31 mouse cellular contexts compared by ENCODE assay signal in genomic region chr2:179386871-179387270, GRCm38 (mm10). TPM values are rescaled to one million over a fixed set of nuclear protein-coding genes. Genes with fewer than 3 reads are reported as not detected.
"Had no signal": no experiment of that assay in that cellular context is flagged by ENCODE, and none has a peak within 500 bp of the region (broad histone marks: within the 10 kb centered on the region; RNA-seq: fewer than 3 reads in every experiment).

No protein-coding gene starts in this region.

- DNase-seq: liver; liver, embryonic 13.5 days; liver, postnatal 0 days; lung, adult 18-20 months; lung, adult 2 months; lung, embryonic 14.5 days; lung, postnatal 10 days; lung, postnatal 14 days; lung, postnatal 36 days; lung, postnatal 4 days; midbrain, embryonic 14.5 days had no signal

- H3K27me3 ChIP-seq: limb, embryonic 12.5 days; limb, embryonic 13.5 days; limb, embryonic 15.5 days; liver, embryonic 12.5 days; liver, embryonic 13.5 days; liver, embryonic 15.5 days; lung, embryonic 15.5 days; midbrain, embryonic 12.5 days; midbrain, embryonic 13.5 days; midbrain, embryonic 15.5 days; neural tube, embryonic 12.5 days; neural tube, embryonic 13.5 days had no signal

- ATAC-seq: liver, embryonic 12.5 days; liver, postnatal 0 days; lung, postnatal 0 days; midbrain, embryonic 13.5 days; midbrain, embryonic 15.5 days; midbrain, embryonic 16.5 days had no signal

- H3K4me3 ChIP-seq: limb, embryonic 10.5 days; limb, embryonic 12.5 days; limb, embryonic 13.5 days; limb, embryonic 15.5 days; liver, embryonic 12.5 days; liver, embryonic 13.5 days; liver, embryonic 15.5 days; lung, embryonic 15.5 days; midbrain, embryonic 10.5 days; midbrain, embryonic 12.5 days; midbrain, embryonic 13.5 days; midbrain, embryonic 15.5 days; myocyte; neural tube, embryonic 12.5 days; neural tube, embryonic 13.5 days had no signal

- H3K36me3 ChIP-seq: limb, embryonic 10.5 days; limb, embryonic 12.5 days; limb, embryonic 13.5 days; limb, embryonic 15.5 days; liver, embryonic 12.5 days; liver, embryonic 13.5 days; liver, embryonic 15.5 days; lung, embryonic 15.5 days; midbrain, embryonic 10.5 days; midbrain, embryonic 12.5 days; midbrain, embryonic 13.5 days; midbrain, embryonic 15.5 days; neural tube, embryonic 12.5 days; neural tube, embryonic 13.5 days had no signal

- H3K9me3 ChIP-seq: limb, embryonic 10.5 days; limb, embryonic 12.5 days; limb, embryonic 13.5 days; limb, embryonic 15.5 days; liver, embryonic 15.5 days; lung, embryonic 15.5 days; midbrain, embryonic 10.5 days; midbrain, embryonic 12.5 days; midbrain, embryonic 13.5 days; midbrain, embryonic 15.5 days; neural tube, embryonic 12.5 days; neural tube, embryonic 13.5 days had no signal

- H3K4me1 ChIP-seq: liver, embryonic 12.5 days; liver, embryonic 13.5 days; liver, embryonic 15.5 days; lung, embryonic 15.5 days; midbrain, embryonic 10.5 days; midbrain, embryonic 12.5 days; neural tube, embryonic 12.5 days; neural tube, embryonic 13.5 days had no signal

RNA-seq across cellular contexts. Expression of gene Cdh4, which starts 55.4 kb away (rescaled TPM):
- total RNA-seq: megakaryocyte progenitor cell, adult 5-6 weeks; megakaryocyte-erythroid progenitor cell, adult 5-6 weeks; monocyte, adult 5-6 weeks had no signal
- polyA plus RNA-seq: macrophage, myocyte had no signal
